8 mouse cellular contexts compared by ENCODE assay signal in genomic region chr14:59887061-59887861, GRCm38 (mm10).
DNase-seq lines count a peak whose midpoint lies in the region; ATAC-seq and TF ChIP-seq lines count a peak whose summit lies in the region.
"Had no signal": no experiment of that assay in that cellular context is flagged by ENCODE, and none has a peak within 500 bp of the region (broad histone marks: within the 10 kb centered on the region; RNA-seq: fewer than 3 reads in every experiment).

No protein-coding gene starts in this region.

- peak; percentile 5 for DNase-seq in thymus, postnatal 0 days (ENCODE audit: low spot score)
- DNase-seq in thymus, adult 2 months, result no peak
- peak; percentile 28 to 39 for DNase-seq in heart, postnatal 36 days
- peak; percentile 6 for DNase-seq in lung, adult 2 months
- DNase-seq in right cerebral cortex, postnatal 4 days, result peak; percentile 57
- no peak for DNase-seq in spleen, postnatal 14 days (ENCODE audit: low spot score in 2 of 2)

- peak; percentile 77; the same call in 1 of the 2 replicates for ATAC-seq in embryonic facial prominence, embryonic 15.5 days (ENCODE audit: insufficient number of reproducible peaks, low FRiP score, low TSS enrichment, low read depth)

- no peak for TF ChIP-seq POLR2A in thymus, adult 2 months (IDR thresholded peaks at IDR 0.05; ENCODE audit: control insufficient read depth, extremely low read depth, insufficient read depth, low read length, poor library complexity)
- TF ChIP-seq POLR2A in lung, adult 2 months (IDR thresholded peaks at IDR 0.05; ENCODE audit: borderline replicate concordance, extremely low read depth, low read depth, low read length), result no peak

- WGBS in thymus, adult 2 months, result 13% methylated on average over 15 of the region's 15 CpGs
- WGBS in embryonic facial prominence, embryonic 15.5 days, result 23% methylated on average over 15 of the region's 15 CpGs
- 17% methylated on average over 15 of the region's 15 CpGs for WGBS in lung, adult 2 months

- no peaks in the 10 kb centered on the region for H3K9me3 ChIP-seq in embryonic facial prominence, embryonic 15.5 days (replicated peaks)

- H3K27ac ChIP-seq in thymus, adult 2 months (ENCODE audit: control insufficient read depth, insufficient read depth, low read length), result no peak overlapping the region
- peak overlapping the region; percentile 34 for H3K27ac ChIP-seq in embryonic facial prominence, embryonic 15.5 days (replicated peaks)
- H3K27ac ChIP-seq: liver, embryonic 14.5 days had no signal

- intact Hi-C loops in heart, postnatal 36 days (cut with DNase I), result no loop called here

- no peak overlapping the region for H3K4me3 ChIP-seq in thymus, adult 2 months (ENCODE audit: control insufficient read depth, insufficient read depth, low read length)
- no peak overlapping the region for H3K4me3 ChIP-seq in embryonic facial prominence, embryonic 15.5 days (replicated peaks)
- H3K4me3 ChIP-seq in lung, adult 2 months (replicated peaks; ENCODE audit: extremely low read depth, low read depth, low read length), result no peak overlapping the region

- H3K27me3 ChIP-seq in thymus, adult 2 months (ENCODE audit: control insufficient read depth, insufficient read depth, low read length), result no peaks in the 10 kb centered on the region
- no peaks in the 10 kb centered on the region; the same call in 1 of the 2 replicates for H3K27me3 ChIP-seq in embryonic facial prominence, embryonic 15.5 days

- no peaks in the 10 kb centered on the region for H3K36me3 ChIP-seq in thymus, adult 2 months (ENCODE audit: control insufficient read depth, insufficient read depth, low read length)
- no peaks in the 10 kb centered on the region for H3K36me3 ChIP-seq in embryonic facial prominence, embryonic 15.5 days

- H3K9ac ChIP-seq in embryonic facial prominence, embryonic 15.5 days, result no peak overlapping the region
- H3K9ac ChIP-seq: liver, embryonic 14.5 days had no signal

- TF ChIP-seq CTCF in thymus, adult 2 months (IDR thresholded peaks at IDR 0.05; ENCODE audit: borderline replicate concordance, control insufficient read depth, extremely low read depth, insufficient read depth, low read length, poor library complexity), result no peak
- no peak for TF ChIP-seq CTCF in lung, adult 2 months (IDR thresholded peaks at IDR 0.05; ENCODE audit: insufficient read depth, low read length)

- 0 out of 2 replicates have a peak overlapping the region, but pooled peaks have one; percentile 8 for H3K4me2 ChIP-seq in embryonic facial prominence, embryonic 15.5 days (replicated peaks)

- no peaks in the 10 kb centered on the region; the same call in 1 of the 2 replicates for H3K4me1 ChIP-seq in thymus, adult 2 months (replicated peaks; ENCODE audit: control insufficient read depth, insufficient read depth, low read length)
- H3K4me1 ChIP-seq in embryonic facial prominence, embryonic 15.5 days, result peaks cover 29% of the 10 kb centered on the region
- H3K4me1 ChIP-seq in lung, adult 2 months (ENCODE audit: control insufficient read depth, insufficient read depth, low read length), result peaks cover 2% of the 10 kb centered on the region; the same call in 1 of the 2 replicates

Comparison
In these comparisons a context has a peak if more than half of its experiments do, and no peak if none do; other contexts are left out.
1. DNase-seq: peak in thymus, postnatal 0 days (single experiment), heart, postnatal 36 days (2 of 2), lung, adult 2 months (single experiment) and right cerebral cortex, postnatal 4 days (single experiment); none in thymus, adult 2 months (single experiment) and spleen, postnatal 14 days (0 of 2).